Mouse (Mus musculus) heart, embryonic 15.5 days (tissue): ENCODE data around the gene A230050P20Rik. TPM values are rescaled to one million over a fixed set of nuclear protein-coding genes. Genes with fewer than 3 reads are reported as not detected.

Experiments used
- ATAC-seq: fragments of 200-750 bp; cut with Nextera tagmentation; replicated peaks from 2 replicates; pipeline ENCODE4 v1.8.0; 2017; ENCODE audit warnings: low read depth, moderate TSS enrichment; ENCODE audit not compliant: insufficient number of reproducible peaks, insufficient read depth, low FRiP score
- H3K27ac ChIP-seq: fragments of 300-500 bp; sonication (generic); 2 replicates; pipeline ENCODE4 v1.5.1; 2015; ENCODE audit warnings: mild to moderate bottlenecking, inconsistent platforms
- H3K27me3 ChIP-seq: fragments of 300-500 bp; sonication (generic); 2 replicates; pipeline ENCODE4 v1.6.1; 2015; ENCODE audit warnings: inconsistent platforms
- H3K36me3 ChIP-seq: fragments of 300-500 bp; sonication (generic); 2 replicates; pipeline ENCODE4 v1.6.1; 2015; ENCODE audit warnings: mild to moderate bottlenecking, inconsistent platforms
- H3K4me1 ChIP-seq: fragments of 300-500 bp; sonication (generic); replicated peaks from 2 replicates; pipeline ENCODE4 v1.6.1; 2015; ENCODE audit warnings: inconsistent platforms
- H3K4me2 ChIP-seq: fragments of 300-500 bp; sonication (generic); 2 replicates; pipeline ENCODE4 v1.6.1; 2015; ENCODE audit warnings: inconsistent platforms, mild to moderate bottlenecking, moderate library complexity
- H3K4me3 ChIP-seq: fragments of 300-500 bp; sonication (generic); 2 replicates; pipeline ENCODE4 v1.5.1; 2015; ENCODE audit warnings: mild to moderate bottlenecking, inconsistent platforms
- H3K9ac ChIP-seq: fragments of 300-500 bp; sonication (generic); 2 replicates; pipeline ENCODE4 v1.6.1; 2015; ENCODE audit warnings: mild to moderate bottlenecking, inconsistent platforms
- H3K9me3 ChIP-seq: fragments of 300-500 bp; sonication (generic); replicated peaks from 2 replicates; pipeline ENCODE4 v1.6.1; 2016; ENCODE audit warnings: inconsistent platforms
- WGBS: fragments of 180-500 bp; shearing (Covaris S2); methylation state at CpG from one replicate; pipeline ENCODE4 v1.1.7; 2015; ENCODE audit warnings: mixed read lengths; 5-methylcytosine and 5-hydroxymethylcytosine counted together
- polyA plus RNA-seq: library from polyadenylated mRNA; unstranded; fragments of >200 nt; fragmentation: Nextera tagmentation; extraction: Ambion mirVana; gene quantifications from 2 replicates; pipeline ENCODE4 v1.2.1, GENCODE M21; 2015

A230050P20Rik gene
- polyA plus RNA-seq, 1 experiment from 2014 or later = 7.1 TPM

GRCm38 (mm10) chr9:20842670-20843069, 25.8 kb upstream of the A230050P20Rik start:
- 24% methylated on average over 2 of the region's 2 CpGs for WGBS
- no peak overlapping the region for H3K9ac ChIP-seq
- H3K36me3 ChIP-seq = no peaks in the 10 kb centered on the region
- H3K4me2 ChIP-seq = no peak overlapping the region
- no peak for ATAC-seq
- H3K4me1 ChIP-seq = no peaks in the 10 kb centered on the region
- no peak overlapping the region for H3K27ac ChIP-seq
- no peaks in the 10 kb centered on the region for H3K9me3 ChIP-seq
- H3K4me3 ChIP-seq = no peak overlapping the region
- H3K27me3 ChIP-seq = no peaks in the 10 kb centered on the region; the same call in 1 of the 2 replicates

- no peak overlapping the region for H3K27ac ChIP-seq
- no peaks in the 10 kb centered on the region for H3K36me3 ChIP-seq
- H3K4me1 ChIP-seq = no peaks in the 10 kb centered on the region
- no peaks in the 10 kb centered on the region; the same call in 1 of the 2 replicates for H3K27me3 ChIP-seq
- ATAC-seq = no peak
- 82% methylated on average over 2 of the region's 2 CpGs for WGBS
- H3K4me2 ChIP-seq = no peak overlapping the region
- H3K9ac ChIP-seq = no peak overlapping the region
- no peaks in the 10 kb centered on the region for H3K9me3 ChIP-seq
- no peak overlapping the region for H3K4me3 ChIP-seq
Observed at GRCm38 (mm10) chr9:20850179-20850578, 18.3 kb upstream of the A230050P20Rik start.

- no peak overlapping the region for H3K9ac ChIP-seq
- no peak for ATAC-seq
- H3K4me2 ChIP-seq = no peak overlapping the region
- H3K4me3 ChIP-seq = no peak overlapping the region
- 0 out of 2 replicates have a peak, but pooled peaks cover 3% of the 10 kb centered on the region for H3K4me1 ChIP-seq
- 7% methylated on average over 6 of the region's 6 CpGs for WGBS
- no peak overlapping the region for H3K27ac ChIP-seq
- no peaks in the 10 kb centered on the region for H3K36me3 ChIP-seq
- no peaks in the 10 kb centered on the region for H3K9me3 ChIP-seq
- no peaks in the 10 kb centered on the region for H3K27me3 ChIP-seq
Observed at GRCm38 (mm10) chr9:20857131-20857530, 11.3 kb upstream of the A230050P20Rik start.

GRCm38 (mm10) chr9:20859926-20860325, 8.5 kb upstream of the A230050P20Rik start:
- no peak for ATAC-seq

GRCm38 (mm10) chr9:20861821-20862220, 6.6 kb upstream of the A230050P20Rik start:
- Histone ChIP-seq H3K4me1 (0 out of 2 replicates have a peak, but pooled peaks cover 3% of the 10 kb centered on the region), H3K27ac (no peak overlapping the region), H3K4me3 (no peak overlapping the region), H3K4me2 (no peak overlapping the region), H3K36me3 (no peaks in the 10 kb centered on the region), H3K27me3 (no peaks in the 10 kb centered on the region), H3K9ac (no peak overlapping the region), H3K9me3 (no peaks in the 10 kb centered on the region)
- 10% methylated on average over 4 of the region's 4 CpGs for WGBS
- no peak for ATAC-seq

More at GRCm38 (mm10) chr9:20859926-20860325, 8.5 kb upstream of the A230050P20Rik start:
- Histone ChIP-seq H3K4me2 (no peak overlapping the region), H3K9me3 (no peaks in the 10 kb centered on the region), H3K36me3 (no peaks in the 10 kb centered on the region), H3K4me1 (0 out of 2 replicates have a peak, but pooled peaks cover 3% of the 10 kb centered on the region), H3K4me3 (no peak overlapping the region), H3K27me3 (no peaks in the 10 kb centered on the region), H3K9ac (no peak overlapping the region), H3K27ac (no peak overlapping the region)
- 41% methylated on average over 6 of the region's 6 CpGs for WGBS

- Histone ChIP-seq H3K4me3 (no peak overlapping the region), H3K27ac (no peak overlapping the region), H3K9me3 (no peaks in the 10 kb centered on the region), H3K4me1 (0 out of 2 replicates have a peak, but pooled peaks cover 3% of the 10 kb centered on the region), H3K9ac (no peak overlapping the region), H3K27me3 (no peaks in the 10 kb centered on the region), H3K36me3 (no peaks in the 10 kb centered on the region), H3K4me2 (no peak overlapping the region)
- WGBS = 41% methylated on average over 4 of the region's 4 CpGs
- ATAC-seq = no peak
Observed at GRCm38 (mm10) chr9:20862225-20862624, 6.2 kb upstream of the A230050P20Rik start.

GRCm38 (mm10) chr9:20866879-20867278, 1.6 kb upstream of the A230050P20Rik start:
- H3K36me3 ChIP-seq = no peaks in the 10 kb centered on the region
- 57% methylated on average over 3 of the region's 3 CpGs for WGBS
- peaks cover 29% of the 10 kb centered on the region for H3K27me3 ChIP-seq

GRCm38 (mm10) chr9:20869246-20869645, 804 bp downstream of the A230050P20Rik start:
- Histone ChIP-seq H3K4me2 (peak overlapping the region; percentile 83), H3K9me3 (no peaks in the 10 kb centered on the region), H3K9ac (peak overlapping the region; percentile 60), H3K27ac (no peak overlapping the region), H3K4me3 (peak overlapping the region; percentile 66), H3K4me1 (peaks cover 9% of the 10 kb centered on the region), H3K36me3 (no peaks in the 10 kb centered on the region), H3K27me3 (peaks cover 29% of the 10 kb centered on the region)
- ATAC-seq = no peak
- WGBS = 3% methylated on average over 19 of the region's 19 CpGs

More at GRCm38 (mm10) chr9:20866879-20867278, 1.6 kb upstream of the A230050P20Rik start:
- ATAC-seq = no peak
- Histone ChIP-seq H3K27ac (no peak overlapping the region), H3K4me3 (no peak overlapping the region), H3K9me3 (no peaks in the 10 kb centered on the region), H3K9ac (no peak overlapping the region), H3K4me1 (peaks cover 10% of the 10 kb centered on the region), H3K4me2 (no peak overlapping the region)

GRCm38 (mm10) chr9:20870211-20871173, 2.0 kb downstream of the A230050P20Rik start:
- no peak for ATAC-seq
- no peak overlapping the region for H3K4me2 ChIP-seq
- no peak overlapping the region for H3K4me3 ChIP-seq
- peaks cover 29% of the 10 kb centered on the region for H3K27me3 ChIP-seq
- H3K9me3 ChIP-seq = no peaks in the 10 kb centered on the region
- WGBS = 72% methylated on average over 12 of the region's 12 CpGs
- no peaks in the 10 kb centered on the region for H3K36me3 ChIP-seq
- H3K9ac ChIP-seq = no peak overlapping the region
- peaks cover 9% of the 10 kb centered on the region for H3K4me1 ChIP-seq
- H3K27ac ChIP-seq = no peak overlapping the region

- 81% methylated on average over 10 of the region's 10 CpGs for WGBS
- H3K4me3 ChIP-seq = no peak overlapping the region
- no peak overlapping the region for H3K9ac ChIP-seq
- peaks cover 22% of the 10 kb centered on the region for H3K27me3 ChIP-seq
- no peak overlapping the region for H3K4me2 ChIP-seq
- no peaks in the 10 kb centered on the region for H3K36me3 ChIP-seq
- peaks cover 13% of the 10 kb centered on the region for H3K4me1 ChIP-seq
- H3K27ac ChIP-seq = no peak overlapping the region
- H3K9me3 ChIP-seq = no peaks in the 10 kb centered on the region
- no peak for ATAC-seq
Observed at GRCm38 (mm10) chr9:20872991-20873390, 4.5 kb downstream of the A230050P20Rik start.

GRCm38 (mm10) chr9:20873521-20873920, 5.1 kb downstream of the A230050P20Rik start:
- ATAC-seq = no peak
- H3K36me3 ChIP-seq = no peaks in the 10 kb centered on the region
- WGBS = 82% methylated on average over 12 of the region's 12 CpGs
- no peak overlapping the region for H3K9ac ChIP-seq
- no peak overlapping the region for H3K4me3 ChIP-seq
- no peak overlapping the region for H3K27ac ChIP-seq
- H3K9me3 ChIP-seq = no peaks in the 10 kb centered on the region
- H3K27me3 ChIP-seq = peaks cover 18% of the 10 kb centered on the region
- no peak overlapping the region for H3K4me2 ChIP-seq
- peaks cover 11% of the 10 kb centered on the region for H3K4me1 ChIP-seq
